Mouse (Mus musculus): Measurements from ENCODE around the gene Vav2.

The Vav2 gene

GRCm38 (mm10) chr2:27318197-27318596 lies 108.6 kb downstream of the Vav2 start:
- no peak for DNase-seq (ENCODE audit: low spot score)

- no peak for DNase-seq (ENCODE audit: low spot score)
These were observed 110.7 kb downstream of the Vav2 start for GRCm38 (mm10) chr2:27316167-27316566.

GRCm38 (mm10) chr2:27314269-27314668 lies 112.6 kb downstream of the Vav2 start:
- DNase-seq (ENCODE audit: low spot score): no peak

GRCm38 (mm10) chr2:27312500-27312899 lies 114.3 kb downstream of the Vav2 start:
- DNase-seq (ENCODE audit: low spot score): no peak

- no peak for DNase-seq (ENCODE audit: low spot score)
These were observed 115.2 kb downstream of the Vav2 start for GRCm38 (mm10) chr2:27311606-27312005.

GRCm38 (mm10) chr2:27310908-27311307 lies 115.9 kb downstream of the Vav2 start:
- DNase-seq (ENCODE audit: low spot score): no peak

- no peak for DNase-seq (ENCODE audit: low spot score)
These were observed 116.6 kb downstream of the Vav2 start for GRCm38 (mm10) chr2:27310221-27310620.

- no peak for DNase-seq (ENCODE audit: low spot score)
These were observed 120.2 kb downstream of the Vav2 start for GRCm38 (mm10) chr2:27306628-27307027.

- peak; percentile 73 for DNase-seq (ENCODE audit: low spot score)
These were observed 122.1 kb downstream of the Vav2 start for GRCm38 (mm10) chr2:27304741-27305140.

- no peak for DNase-seq (ENCODE audit: low spot score)
These were observed 122.8 kb downstream of the Vav2 start for GRCm38 (mm10) chr2:27304074-27304473.

- DNase-seq (ENCODE audit: low spot score): no peak
These were observed 125.3 kb downstream of the Vav2 start for GRCm38 (mm10) chr2:27301444-27302111.

GRCm38 (mm10) chr2:27300725-27301443 lies 125.9 kb downstream of the Vav2 start:
- no peak for DNase-seq (ENCODE audit: low spot score)

GRCm38 (mm10) chr2:27296656-27297406 lies 130.0 kb downstream of the Vav2 start:
- no peak for DNase-seq (ENCODE audit: low spot score)

GRCm38 (mm10) chr2:27294777-27295176 lies 132.1 kb downstream of the Vav2 start:
- DNase-seq (ENCODE audit: low spot score): no peak

- DNase-seq (ENCODE audit: low spot score): peak; percentile 83
These were observed 137.8 kb downstream of the Vav2 start for GRCm38 (mm10) chr2:27289019-27289418.

- DNase-seq (ENCODE audit: low spot score): no peak
These were observed 139.7 kb downstream of the Vav2 start for GRCm38 (mm10) chr2:27286971-27287710.

- DNase-seq (ENCODE audit: low spot score): no peak
These were observed 142.4 kb downstream of the Vav2 start for GRCm38 (mm10) chr2:27284441-27284840.

- no peak for DNase-seq (ENCODE audit: low spot score)
These were observed 145.1 kb downstream of the Vav2 start for GRCm38 (mm10) chr2:27281771-27282170.

- peak; percentile 75 for DNase-seq (ENCODE audit: low spot score)
These were observed 145.8 kb downstream of the Vav2 start for GRCm38 (mm10) chr2:27280920-27281611.

- no peak for DNase-seq (ENCODE audit: low spot score)
These were observed 148.0 kb downstream of the Vav2 start for GRCm38 (mm10) chr2:27278859-27279258.

GRCm38 (mm10) chr2:27268325-27268724 lies 158.5 kb downstream of the Vav2 start:
- DNase-seq (ENCODE audit: low spot score): no peak

GRCm38 (mm10) chr2:27265819-27266218 lies 161.0 kb downstream of the Vav2 start:
- no peak for DNase-seq (ENCODE audit: low spot score)
